Mouse (Mus musculus): ENCODE results near the gene Bcan. TPM values are rescaled to one million over a fixed set of nuclear protein-coding genes. Genes with fewer than 3 reads are reported as not detected.

The Bcan gene
- total RNA-seq (2021) = 100 to 1,000 TPM; 297 to 331 TPM
- long read RNA-seq, experiment 1, transcript Bcan-201 (14 exons, 3,141 nt) = major isoform, 400 of 646 reads
- long read RNA-seq, experiment 1, partial matches to known transcripts = 124 of 646 reads
- long read RNA-seq, experiment 1, other reads (novel, unspliced or antisense) = 121 of 646 reads
- long read RNA-seq, experiment 2, transcript Bcan-201 (14 exons, 3,141 nt) = major isoform, 383 of 561 reads
- long read RNA-seq, experiment 2, partial matches to known transcripts = 95 of 561 reads
- long read RNA-seq, experiment 2, other reads (novel, unspliced or antisense) = 83 of 561 reads

DNA sequence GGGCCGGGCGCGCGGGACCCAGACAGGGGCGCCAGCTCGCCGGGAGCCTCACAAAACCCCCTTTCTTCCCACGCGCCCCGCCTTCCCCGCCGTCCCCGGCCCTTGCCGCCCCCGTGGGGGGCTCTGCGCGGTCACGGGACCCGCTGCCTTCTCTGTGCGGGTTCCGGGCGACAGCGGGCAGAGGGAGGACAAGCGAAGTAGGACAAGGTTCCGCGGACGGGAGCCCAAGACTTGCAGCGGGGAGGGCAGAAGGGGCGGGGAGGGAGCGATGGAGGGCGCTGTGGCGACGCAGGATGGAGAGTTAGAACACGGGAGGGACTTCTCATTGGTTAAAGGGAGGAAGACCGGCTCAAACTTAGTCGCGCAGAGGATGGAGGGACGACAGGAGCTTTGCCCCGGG lies at the start of gene Bcan:
TSS of gene Bcan (minus strand) at position 50 of the 400 bp plus-strand sequence.
- intact Hi-C loops (cut with DNase I) = no loop called here
- peak; percentile 47 to 57 for DNase-seq (ENCODE audit: low spot score in 2 of 2)

DNA sequence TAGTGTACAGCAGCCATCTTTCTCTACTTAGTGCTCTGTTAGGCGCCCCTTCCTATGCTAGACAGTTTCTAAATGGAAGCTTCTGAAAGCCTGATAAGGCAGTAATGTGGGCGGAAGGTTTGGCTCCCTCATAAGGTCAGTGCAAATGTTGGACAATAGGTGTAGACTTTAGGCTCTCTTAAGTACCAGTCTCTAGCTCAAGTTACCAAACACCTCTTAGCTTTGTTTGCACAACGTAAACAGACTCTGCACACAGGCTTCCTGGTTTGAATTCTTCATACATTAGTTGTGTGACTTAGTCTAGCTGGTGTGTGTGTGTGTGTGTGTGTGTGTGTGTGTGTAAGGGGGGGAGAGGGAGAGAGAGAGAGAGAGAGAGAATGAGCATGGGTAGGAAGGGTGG lies 49.5 kb upstream of the Bcan start:
- intact Hi-C loops (cut with DNase I) = no loop called here

DNA sequence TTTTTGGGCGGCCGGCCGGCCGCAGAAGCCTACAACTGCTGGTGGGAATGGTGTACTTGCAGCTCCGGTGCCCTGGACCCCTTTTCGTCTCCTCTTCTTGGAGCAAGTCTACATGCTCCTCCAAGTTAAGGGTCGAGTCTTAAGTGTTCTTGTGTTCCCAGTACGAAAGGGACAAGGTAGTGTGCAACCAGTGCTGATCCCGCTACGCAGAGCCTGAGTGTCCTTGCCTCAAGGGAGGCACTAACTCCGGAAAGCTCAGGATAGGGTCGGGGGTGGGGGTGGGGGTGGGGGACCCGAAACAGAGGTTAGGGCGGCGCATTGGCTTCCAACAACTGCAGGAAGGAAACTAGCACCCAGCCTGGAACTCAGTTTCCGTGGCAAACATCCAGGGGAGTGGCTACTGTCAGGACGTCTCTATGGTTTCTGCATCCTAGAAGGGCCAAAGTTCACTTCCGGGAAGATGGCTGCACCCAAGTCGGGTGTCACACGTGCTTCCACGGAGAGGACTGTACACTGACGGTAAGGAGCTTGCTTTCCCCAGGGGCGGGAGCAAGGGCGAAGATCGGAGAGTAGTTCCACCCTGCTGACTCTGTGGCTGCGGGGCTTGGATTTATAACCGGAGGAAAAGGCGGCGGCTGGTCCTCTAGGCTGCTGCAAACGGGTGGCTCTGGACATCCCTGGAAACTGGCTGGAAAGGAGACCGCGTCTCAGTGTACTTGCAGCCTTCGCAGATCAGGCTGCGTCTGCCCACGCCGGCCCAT lies 42.8 kb upstream of the Bcan start, which contains the start of gene Gpatch4:
TSS of gene Gpatch4 (plus strand) at position 448 of the 761 bp plus-strand sequence.
- intact Hi-C loops (cut with DNase I) = no loop called here
- DNase-seq (ENCODE audit: low spot score in 2 of 2) = peak; percentile 92 to 97

More for the DNA sequence above, 49.5 kb upstream of the Bcan start:
- DNase-seq (ENCODE audit: low spot score in 2 of 2) = no peak

DNA sequence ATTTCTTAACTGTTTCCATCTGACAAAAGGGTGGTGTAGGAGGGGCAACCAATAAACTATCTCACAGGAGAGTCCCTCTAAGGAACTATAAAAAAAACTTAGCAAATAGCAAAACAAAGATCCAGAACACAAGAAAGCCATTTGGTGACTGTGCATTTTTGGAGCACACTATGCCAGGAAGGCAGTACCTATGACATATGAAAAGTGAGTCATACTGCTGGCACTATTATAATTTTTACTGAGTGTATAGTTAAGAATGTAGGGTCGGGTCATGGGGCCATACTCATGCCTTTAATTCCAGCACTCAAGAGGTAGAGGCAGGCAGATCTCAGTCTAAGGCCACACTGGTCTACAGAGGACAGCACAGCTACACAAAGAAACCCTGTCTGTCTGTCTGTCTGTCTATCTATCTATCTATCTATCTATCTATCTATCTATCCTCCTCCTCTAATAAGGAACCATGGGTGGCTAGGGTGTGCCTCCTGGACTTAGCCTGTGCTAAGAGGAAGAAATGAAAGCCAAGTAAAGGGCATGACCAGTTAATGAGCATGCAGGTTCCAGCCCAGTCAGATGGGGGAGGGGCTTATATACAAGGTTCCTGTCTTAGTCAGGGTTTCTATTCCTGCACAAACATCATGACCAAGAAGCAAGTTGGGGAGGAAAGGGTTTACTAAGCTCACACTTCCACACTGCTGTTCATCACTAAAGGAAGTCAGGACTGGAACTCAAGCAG lies 35.7 kb upstream of the Bcan start:
- no peak for DNase-seq (ENCODE audit: low spot score in 2 of 2)
- intact Hi-C loops (cut with DNase I) = no loop called here

DNA sequence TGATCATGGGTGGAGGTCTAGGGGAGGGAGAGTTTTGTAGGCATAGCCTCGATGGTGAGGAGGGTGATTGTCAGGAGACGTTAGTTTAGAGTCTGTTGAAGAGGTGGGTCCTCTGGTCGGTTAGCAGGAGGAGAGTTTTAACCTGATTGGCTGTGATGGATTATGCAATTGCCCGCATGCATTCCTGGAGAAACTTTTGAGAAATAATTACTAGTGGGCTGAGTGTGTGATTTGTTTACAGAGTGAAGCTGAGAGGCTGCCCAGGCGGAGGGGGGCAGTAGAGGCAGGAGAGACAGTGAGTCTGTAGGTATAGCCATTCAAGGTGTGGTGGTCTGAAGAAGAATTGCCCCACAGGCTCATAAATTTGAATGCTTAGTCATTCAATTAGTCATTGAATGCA lies 33.5 kb upstream of the Bcan start:
- DNase-seq (ENCODE audit: low spot score in 2 of 2) = no peak
- intact Hi-C loops (cut with DNase I) = no loop called here

DNA sequence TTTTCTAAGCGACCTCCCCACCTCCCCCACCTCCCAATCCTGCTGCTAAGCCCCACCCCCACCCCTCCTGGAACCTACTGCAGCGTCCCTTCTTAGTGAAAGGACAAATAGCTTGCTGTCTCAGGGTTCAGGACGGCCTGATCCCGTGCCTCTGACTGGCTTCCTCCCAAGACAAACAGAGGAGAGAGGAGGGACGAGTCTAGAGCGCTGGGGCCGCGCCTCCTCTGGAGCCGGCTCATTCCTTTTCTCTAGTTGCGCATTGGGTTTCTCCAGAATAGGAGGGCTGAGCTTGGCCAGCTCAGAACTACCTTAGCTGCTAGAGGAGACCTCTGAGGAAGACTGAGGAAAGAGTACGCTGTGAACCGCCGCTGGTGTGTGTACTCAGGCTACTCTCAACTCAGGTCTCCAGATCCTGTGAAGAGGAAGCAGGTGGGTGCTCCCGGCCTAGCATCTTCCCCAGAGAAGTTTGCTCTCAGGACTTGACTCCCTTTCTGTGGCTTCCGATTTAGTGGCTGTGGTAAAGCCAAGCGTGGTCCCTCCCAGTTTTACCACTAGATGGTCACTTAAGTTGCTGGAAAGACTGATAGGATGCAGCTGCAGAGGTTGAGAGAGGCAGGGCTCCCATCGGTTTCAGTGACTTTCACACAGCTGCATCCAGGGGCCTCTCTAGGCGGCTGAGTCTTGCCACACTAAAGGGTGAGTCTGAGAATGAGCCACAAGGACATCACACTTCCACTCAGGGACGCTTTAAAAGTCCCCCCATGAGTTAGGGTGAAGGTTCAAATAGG lies 30.8 kb upstream of the Bcan start:
- intact Hi-C loops (cut with DNase I) = no loop called here
- DNase-seq (ENCODE audit: low spot score in 2 of 2) = peak; percentile 38 to 50

DNA sequence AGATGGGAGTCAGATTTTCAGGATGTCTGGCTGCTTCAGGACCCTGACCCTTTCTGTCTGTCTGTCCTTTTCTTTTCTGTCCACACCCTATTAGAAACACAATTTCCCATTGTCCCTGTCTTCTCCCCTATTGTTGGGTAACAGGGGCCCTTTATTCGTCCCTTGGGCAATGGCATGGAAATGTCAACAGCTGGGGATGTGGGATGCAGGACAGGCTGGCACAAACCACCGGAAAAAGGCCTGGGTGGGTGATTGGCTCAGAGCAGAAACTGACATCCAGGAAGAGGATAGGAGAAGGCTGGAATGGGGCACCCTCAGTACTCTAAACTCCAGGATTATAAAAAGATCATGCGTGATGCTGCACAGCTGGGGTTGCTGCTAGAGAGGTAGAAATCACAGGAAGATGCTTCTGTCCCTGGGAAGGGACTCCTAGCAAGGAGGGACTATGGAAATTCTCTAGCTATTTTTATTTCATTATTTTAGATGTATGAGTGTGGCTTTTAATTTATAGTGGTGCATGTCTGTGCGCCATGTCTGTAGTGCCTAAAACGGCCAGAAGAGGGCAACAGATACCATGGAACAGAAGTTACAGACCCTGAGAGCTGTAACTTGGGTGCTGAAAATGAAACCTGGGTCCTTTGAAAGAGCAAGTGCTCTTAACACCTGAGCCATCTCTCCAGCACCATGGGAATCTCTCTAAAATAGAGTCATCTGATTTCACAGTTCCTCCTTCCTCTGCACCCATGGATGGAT lies 27.6 kb upstream of the Bcan start, which contains the start of gene Hapln2:
TSS of gene Hapln2 (minus strand) at position 150 of the 753 bp plus-strand sequence.
- DNase-seq (ENCODE audit: low spot score in 2 of 2) = no peak
- intact Hi-C loops (cut with DNase I) = no loop called here

DNA sequence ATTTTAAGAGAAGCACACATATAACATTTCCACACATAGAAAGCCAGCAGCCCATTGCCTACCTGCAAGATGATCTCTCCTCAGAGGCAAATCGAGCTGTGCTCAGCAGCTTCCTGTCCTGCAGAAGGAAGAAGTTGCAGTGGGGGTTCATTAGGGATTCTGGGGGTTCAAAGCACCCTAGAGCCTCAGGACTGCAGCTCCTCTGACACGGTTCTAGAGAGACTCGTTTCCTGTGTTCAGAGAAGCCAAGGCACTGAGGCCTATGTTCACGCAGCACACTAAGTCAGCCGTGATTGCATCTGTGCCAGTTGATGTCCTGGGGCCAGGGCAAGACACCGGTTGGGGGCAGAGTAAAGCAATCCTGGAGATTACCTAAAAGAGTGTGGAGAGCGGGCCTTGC lies 26.8 kb upstream of the Bcan start:
- intact Hi-C loops (cut with DNase I) = no loop called here
- no peak for DNase-seq (ENCODE audit: low spot score in 2 of 2)

DNA sequence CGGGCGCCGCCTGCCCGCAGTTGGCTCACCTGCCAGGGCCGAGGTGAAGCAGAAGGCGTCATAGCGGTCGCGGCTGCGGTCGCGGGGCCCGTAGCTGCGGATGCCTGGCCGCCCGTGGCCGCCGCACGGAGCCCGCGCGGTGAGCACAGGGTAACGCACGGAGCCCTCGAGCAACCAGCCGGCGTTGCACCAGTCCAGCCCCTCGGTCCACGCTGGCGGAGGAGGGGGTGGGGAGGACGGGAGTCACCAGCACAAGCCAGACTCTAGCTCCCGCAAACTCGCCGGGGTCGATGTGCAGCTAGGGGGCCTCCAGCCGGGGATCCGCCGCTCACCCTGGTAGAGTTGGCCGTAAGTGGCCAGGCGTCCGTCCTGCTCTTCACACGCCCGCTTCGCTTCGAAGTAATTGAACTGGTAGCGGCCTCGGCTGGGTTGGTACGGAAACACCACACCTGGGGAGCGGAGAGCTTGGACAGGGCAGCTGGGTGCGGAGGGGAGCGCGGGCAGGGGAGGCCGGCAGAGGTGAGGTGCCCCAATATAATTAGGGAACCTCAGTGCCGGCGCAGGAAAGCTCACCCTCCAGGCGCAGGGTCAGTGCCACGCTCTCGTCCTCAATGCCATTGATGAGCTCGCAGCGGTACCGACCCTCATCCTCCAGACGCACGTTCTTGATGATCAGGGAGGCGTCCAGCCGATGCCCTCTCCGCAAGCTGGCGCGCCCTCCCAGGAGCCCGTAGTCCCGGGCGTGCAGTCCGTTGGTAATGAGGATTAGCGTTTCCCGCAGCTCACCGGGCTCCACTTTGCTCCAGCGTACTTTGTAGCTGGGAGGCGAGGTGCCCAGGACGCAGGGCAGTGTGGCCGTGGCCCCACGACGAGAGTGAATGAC lies 23.4 kb upstream of the Bcan start:
- no peak for DNase-seq (ENCODE audit: low spot score in 2 of 2)
- intact Hi-C loops (cut with DNase I) = no loop called here

DNA sequence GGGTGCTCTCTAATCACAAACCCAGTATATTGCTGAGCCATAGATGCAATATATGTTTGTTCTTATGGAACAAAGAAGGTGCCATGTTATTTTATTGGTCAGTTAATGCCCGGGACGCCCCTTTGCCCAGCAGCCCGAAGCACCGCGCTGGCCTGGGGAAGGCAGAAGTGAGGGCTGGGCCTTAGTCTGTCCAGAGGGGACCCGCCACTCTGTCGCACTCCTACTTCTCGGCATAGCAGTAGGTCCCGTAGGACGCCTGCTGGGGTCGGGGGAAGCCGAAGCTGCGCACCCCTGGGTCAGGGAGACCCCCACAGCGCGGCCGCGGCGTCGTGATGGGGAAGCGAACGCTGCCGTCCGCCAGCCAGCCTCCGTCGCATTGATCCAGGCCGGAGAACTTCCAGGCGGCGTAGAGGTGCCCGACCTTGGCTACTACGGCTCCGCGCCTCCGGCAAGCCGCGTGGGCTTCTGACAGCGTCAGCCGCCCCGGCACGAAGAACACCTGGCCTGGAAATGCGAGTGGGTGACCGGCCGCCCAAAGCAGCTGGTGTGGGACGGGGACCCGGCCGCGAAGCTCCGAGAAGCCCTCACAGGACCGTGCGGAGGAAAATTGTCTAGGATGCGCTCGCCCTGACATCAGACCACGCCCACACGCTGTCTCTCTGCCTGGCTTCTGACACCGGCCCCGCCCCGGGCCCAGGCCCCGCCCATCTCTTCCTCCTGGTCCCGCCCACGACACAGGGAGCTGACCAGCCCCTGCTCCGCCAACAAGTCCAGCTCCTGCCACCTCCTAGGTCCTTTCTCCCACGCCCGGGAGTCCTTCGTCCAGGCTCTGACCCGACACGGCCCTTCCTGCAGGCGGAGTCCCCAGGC lies 22.5 kb upstream of the Bcan start:
- peak; percentile 55 to 63 for DNase-seq (ENCODE audit: low spot score in 2 of 2)
- intact Hi-C loops (cut with DNase I) = no loop called here

DNA sequence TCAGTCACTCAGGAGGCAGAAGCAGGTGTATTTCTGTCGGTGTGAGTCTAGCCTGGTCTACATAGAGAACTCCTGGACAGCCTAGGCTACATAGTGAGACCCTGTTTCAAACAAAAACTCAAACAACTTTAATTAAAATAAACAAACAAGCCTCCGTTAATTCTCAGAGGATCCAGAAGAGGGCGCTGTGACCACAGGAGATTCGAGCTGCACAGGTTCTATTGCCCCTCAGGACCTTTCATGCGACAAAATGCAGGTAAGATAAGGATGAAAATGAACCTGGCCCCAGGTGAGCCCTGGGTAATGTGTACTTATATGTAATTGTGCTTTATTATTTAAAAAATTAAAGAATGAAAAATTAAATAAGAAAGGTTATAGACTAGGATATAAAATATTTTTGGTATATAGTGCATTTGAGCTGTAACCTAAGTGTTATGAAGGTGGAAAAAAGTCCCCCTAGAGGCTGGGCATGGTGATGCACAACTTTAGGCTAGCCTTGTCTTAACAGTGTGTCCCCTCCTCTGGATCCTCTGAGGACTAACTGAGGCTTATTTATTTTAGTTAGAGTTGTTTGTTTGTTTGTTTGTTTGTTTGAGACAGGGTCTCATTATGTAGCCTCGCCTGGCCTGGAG lies 10.7 kb upstream of the Bcan start:
- DNase-seq (ENCODE audit: low spot score in 2 of 2) = no peak
- intact Hi-C loops (cut with DNase I) = loop anchor here (2.0 kb wide), 1 partner anchor 60 kb away; no protein-coding TSS in a partner anchor

DNA sequence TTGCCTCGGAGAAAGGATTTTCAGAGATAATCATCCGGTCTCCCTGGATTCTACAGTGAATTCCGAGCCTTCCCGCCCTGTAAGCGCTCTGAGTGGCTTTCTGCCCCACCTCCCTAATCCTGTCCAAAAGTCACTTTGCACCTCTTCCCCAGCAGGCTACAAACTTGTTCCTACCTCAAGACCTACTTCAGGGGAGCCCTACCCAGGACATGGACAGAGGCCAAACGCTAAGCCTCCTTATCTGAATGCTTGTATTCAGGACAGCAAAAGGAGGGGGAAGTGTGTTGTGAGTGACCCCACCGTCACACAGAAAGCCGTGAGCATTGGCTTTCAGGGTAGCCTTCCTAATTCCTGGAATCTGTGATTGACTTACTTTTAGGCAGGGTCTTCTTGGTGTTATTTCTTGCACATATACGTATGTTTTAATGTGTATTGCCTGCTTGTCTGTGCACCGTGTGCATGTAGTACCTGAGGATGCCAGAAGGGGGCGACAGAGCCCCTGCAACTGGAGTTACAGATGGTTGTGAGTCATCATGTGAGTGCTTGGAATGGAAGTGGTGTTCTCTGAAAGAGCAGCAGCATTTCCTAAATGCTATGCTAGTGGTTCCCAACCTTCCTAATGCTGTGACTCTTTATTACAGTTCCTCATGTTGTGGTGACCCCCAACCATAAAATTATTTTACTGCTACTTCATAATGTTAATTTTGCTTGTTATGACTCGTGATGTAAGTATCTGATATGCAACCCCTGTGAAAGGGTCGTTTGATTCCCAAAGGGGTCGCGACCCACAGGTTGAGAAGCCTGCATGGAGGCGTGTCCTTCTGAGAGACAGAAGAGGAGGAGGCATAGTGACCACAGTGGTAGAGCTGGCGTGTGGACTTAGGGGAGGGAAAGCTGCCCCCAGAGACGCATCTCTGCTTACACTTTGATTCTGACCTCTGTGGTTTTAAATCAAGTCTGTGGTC lies 6.1 kb upstream of the Bcan start:
- peak in 1 of 2 experiments; percentile 54 for DNase-seq (ENCODE audit: low spot score in 2 of 2)
- intact Hi-C loops (cut with DNase I) = no loop called here

DNA sequence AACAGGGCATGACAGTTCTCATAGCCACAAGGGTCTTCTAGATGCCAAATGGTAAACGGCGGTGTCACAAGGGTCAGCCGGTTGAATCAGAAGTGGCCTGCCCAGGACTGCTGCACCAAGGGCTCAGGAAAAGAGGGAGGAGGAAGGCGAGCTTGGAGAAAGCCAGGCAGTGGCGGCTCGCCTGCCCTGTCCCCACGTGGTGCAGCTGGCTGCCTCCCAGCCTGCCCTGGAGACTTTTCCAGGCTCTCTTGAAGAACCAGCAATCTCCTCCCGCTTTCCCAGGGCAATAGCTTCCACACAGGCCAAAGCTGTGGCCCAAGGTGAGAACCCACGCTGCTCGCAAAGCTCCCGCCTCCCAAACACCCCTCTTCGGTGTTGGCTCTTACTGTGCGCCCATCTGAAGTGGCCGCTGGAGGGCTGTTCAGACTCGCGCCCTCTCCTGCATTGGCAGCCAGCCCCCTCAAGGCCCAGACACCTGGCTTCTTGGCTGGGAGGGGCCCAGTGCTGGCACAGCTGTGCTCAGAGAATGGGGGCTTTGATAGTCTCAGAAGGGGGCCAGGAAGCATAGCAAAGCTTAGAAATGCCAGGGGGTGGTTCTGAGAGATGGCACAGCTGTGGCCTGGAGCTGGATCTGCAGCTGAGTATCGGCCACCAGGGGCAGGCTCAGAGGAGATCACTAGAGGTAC lies 2.4 kb upstream of the Bcan start:
- no peak for DNase-seq (ENCODE audit: low spot score in 2 of 2)
- intact Hi-C loops (cut with DNase I) = no loop called here

DNA sequence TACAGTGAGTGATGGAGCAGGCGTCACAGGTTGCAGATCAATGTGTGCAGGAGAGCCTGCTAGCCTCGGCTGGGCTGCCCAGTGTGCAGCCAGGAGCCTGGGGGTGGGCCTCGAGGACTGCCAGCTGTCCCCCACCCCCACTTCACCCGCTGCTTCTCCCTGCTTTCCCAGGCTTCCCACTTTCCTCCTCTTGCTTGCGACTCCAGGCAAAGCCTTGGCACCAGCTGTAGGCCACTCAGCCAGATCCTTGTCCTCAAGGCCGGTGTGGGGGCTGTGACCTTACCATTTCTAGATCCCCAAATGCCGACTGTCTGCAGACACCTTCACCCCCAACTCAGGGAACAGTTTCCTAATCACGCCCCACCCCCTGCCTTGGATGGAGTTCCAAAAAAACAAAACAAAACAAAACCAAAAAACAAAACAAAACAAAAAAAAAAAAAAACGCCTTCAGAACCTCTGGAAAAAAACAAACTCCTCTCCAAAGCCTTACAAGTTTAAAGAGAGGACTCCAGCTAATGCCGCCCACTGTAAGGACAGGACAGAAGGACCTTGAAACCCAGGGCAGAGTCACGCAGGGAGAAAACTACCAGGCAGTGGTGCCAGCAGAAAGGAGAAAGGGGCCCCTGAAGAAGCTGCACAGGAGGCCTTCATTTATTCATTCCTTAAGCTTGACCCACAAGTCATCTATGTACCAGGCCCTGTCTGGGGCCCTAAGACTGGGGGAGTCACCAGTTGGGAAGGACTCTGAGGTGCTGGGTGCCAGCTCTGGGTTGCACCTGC lies 976 bp upstream of the Bcan start:
- peak in 1 of 2 experiments; percentile 61 for DNase-seq (ENCODE audit: low spot score in 2 of 2)
- intact Hi-C loops (cut with DNase I) = no loop called here

Data from left cerebral cortex, postnatal 14 days (tissue).